Mouse (Mus musculus) kidney, postnatal 4 days (tissue): Measurements from ENCODE around the gene Etnk2.
A peak's percentile ranks its signal among the peaks of the same experiment; 100 is the strongest.

Experiments
- DNase-seq, 2 experiments: peaks; one replicate each; pipeline ENCODE4 v3.0.0; 2021; ENCODE audit warnings: mixed read lengths in 2 of 2

Etnk2 gene

GRCm38 (mm10) chr1:133353371-133353809 is 10.0 kb upstream of the Etnk2 start:
- DNase-seq: peak; percentile 88 to 89

GRCm38 (mm10) chr1:133355469-133355868 is 7.9 kb upstream of the Etnk2 start:
- DNase-seq: no peak

DNA sequence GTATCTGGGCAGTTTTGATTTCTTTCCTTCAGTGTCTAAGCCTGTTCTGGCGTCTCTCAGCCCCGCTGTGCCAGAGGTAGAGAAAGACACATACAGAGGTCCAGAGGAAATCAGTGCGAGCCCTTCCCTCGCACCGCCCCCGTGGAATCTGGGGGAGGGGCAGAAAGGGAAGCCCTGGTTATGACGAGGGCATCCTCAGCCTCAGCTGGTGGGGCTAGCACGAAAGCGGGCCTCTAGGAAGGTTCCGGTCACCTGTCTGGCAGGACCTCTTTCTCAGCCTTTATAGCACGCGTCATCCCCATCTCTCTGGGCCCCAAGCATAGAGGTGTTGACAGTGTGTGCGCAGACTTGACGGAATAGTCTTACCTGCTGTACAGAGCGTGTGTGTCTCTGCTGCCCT is 7.5 kb upstream of the Etnk2 start:
- DNase-seq: no peak

DNA sequence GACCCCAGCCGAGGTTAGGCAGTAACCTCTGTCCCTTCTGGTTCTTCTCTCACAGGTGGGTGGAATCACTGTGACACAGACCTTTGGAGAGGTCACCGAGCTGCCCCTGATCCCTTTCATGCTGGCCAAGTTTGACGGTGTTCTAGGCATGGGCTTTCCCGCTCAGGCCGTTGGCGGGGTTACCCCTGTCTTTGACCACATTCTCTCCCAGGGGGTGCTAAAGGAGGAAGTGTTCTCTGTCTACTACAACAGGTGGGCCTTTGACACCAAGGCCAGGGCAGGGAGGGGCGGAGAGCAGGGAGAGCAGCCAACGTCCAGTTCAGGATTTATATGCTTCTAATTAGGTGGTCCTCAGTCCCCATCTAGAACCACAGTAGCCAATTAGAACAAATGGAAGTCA is 7.0 kb upstream of the Etnk2 start:
- DNase-seq: no peak

DNA sequence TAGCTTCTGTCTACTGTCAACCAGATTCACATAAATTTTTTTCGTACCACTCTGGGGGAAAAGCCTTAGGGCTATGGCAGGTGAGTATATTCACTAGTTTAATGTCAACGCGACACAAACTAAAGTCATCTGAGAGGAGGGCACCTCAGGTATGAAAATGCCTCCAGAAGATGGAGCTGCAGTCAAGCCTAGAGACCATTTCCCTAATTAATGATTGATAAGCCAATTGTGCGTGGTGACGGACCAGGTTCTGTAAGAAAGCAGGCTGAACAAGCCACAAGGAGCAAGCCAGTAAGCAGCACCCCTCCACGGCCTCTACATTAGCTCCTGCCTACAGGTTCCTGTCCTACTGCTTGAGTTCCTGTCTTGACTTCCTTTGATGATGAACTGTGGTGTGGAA is 2.4 kb upstream of the Etnk2 start:
- no peak for DNase-seq

- no peak for DNase-seq
These were observed 1.3 kb upstream of the Etnk2 start for GRCm38 (mm10) chr1:133362103-133362502.

DNA sequence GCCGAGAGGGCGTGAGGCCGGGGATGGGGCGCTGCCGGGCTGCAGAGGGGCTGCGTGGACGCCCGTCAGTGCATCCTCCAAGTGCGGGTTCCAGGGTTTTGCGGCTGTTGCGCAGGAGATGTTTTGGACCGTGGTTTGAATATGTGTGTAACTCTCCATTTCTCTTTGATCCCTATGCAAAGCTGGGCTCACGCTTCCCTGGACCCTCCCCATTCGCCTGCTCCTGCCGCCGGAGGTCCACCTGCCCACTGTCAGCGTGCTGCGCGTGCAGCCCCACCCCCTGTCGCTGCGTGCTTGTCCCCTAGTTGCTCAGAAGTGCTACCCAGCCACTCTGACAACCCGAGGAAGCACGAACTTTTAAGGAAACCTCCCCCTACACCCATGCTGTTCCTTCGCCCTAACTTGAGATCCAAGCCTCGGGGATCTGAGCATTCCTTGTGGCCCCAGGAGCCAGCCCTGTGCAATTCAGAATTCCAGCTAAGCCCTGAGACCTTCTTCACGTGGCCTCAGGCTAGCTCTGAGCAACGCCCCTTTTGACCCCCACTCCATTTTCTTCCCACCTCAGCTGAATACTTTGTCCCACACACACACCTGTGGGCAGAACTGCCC is 754 bp downstream of the Etnk2 start:
- DNase-seq: no peak

GRCm38 (mm10) chr1:133364890-133365289 is 1.5 kb downstream of the Etnk2 start:
- no peak for DNase-seq

- DNase-seq: no peak
These were observed 3.7 kb downstream of the Etnk2 start for GRCm38 (mm10) chr1:133366951-133367605.

- DNase-seq: no peak
These were observed 4.5 kb downstream of the Etnk2 start for GRCm38 (mm10) chr1:133367606-133368488.

- no peak for DNase-seq
These were observed 5.3 kb downstream of the Etnk2 start for GRCm38 (mm10) chr1:133368644-133369043.

DNA sequence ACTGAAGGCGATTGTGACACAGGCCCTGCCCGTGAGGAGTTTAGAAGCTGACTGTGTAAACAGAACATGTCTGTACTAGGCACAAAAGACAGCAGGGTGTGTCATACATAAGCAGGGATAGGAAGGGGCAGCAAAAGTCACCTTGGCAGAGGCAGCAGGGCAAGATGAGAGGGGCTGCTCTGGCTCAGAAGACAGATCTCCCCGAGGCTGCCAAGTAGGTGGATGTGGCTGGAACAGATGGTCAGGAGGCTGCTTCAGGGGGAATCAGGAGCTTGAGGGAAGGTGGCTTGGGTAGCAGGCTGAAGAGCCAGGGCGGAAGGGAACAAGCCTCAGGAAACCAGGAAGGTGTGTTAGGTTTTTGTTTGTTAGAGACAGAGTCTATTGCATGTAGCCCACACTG is 7.0 kb downstream of the Etnk2 start:
- no peak for DNase-seq

DNA sequence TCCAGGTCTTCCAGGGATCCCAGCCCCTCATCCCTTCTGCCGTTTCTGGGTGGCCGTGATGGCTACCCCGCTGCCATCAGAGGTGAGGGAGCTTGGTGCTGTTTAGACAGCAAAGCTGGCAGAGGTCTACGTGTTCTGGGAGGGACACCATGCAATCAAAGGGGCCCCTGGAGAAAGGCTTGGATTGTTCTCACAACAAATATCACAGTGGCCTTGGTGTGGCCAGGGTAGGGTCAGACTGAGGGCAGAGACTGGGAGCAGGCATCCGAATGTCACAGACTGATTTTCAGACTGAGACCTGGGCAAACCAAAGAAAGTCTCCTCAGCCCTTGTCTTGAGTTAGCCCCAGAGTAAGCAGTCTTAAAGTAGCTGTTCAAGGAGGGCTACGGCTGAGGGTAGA is 8.1 kb downstream of the Etnk2 start:
- no peak for DNase-seq

DNA sequence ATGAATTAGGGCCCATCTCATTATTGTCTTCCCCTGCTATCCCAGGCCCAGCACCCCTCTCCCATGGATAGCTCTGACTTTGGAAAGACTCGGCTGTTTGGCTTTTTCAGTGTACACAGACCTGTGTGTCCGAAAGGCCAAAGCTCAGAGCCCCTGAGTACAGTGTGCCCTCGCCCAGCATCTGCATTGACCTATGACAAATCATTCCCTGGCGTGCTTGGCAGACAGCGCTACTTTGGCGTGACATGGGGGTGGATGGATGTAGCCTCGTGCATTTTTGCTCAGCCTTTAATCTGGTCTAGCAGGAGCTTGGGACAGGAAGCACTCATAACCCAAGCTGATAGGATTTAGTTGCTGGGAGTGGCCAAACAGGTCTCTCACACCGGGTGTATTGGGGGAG is 8.7 kb downstream of the Etnk2 start:
- DNase-seq: no peak

- DNase-seq: peak in 1 of 2 experiments; percentile 61
These were observed 12.4 kb downstream of the Etnk2 start for GRCm38 (mm10) chr1:133375696-133376346.

GRCm38 (mm10) chr1:133377547-133377946 is 14.2 kb downstream of the Etnk2 start:
- peak in 1 of 2 experiments; percentile 55 for DNase-seq

- peak; percentile 48 to 52 for DNase-seq
These were observed 16.0 kb downstream of the Etnk2 start for GRCm38 (mm10) chr1:133379254-133379985.

GRCm38 (mm10) chr1:133379986-133380320 is 16.6 kb downstream of the Etnk2 start:
- DNase-seq: no peak

- DNase-seq: peak; percentile 65 to 74
These were observed 17.1 kb downstream of the Etnk2 start for GRCm38 (mm10) chr1:133380347-133381065.

DNA sequence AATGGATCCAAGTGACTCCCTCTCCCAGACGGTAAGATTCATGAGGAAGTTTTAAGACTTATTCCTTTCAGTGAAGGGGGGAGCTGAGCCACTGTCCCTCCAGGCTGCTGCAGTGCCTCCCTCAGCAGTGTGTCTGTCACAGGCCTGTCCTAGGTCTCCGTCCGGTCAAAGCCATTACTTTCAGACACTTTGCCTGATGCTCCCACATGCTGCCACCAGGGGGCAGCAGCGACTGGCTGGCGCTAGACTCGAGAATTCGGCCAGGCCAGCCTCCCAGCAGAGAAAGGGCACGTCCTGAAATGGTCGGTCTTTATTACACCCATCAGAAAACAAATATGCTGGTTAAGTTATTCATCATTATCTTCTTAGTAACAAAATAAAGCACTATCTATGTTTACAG is 18.6 kb downstream of the Etnk2 start:
- DNase-seq: peak; percentile 86 to 91

DNA sequence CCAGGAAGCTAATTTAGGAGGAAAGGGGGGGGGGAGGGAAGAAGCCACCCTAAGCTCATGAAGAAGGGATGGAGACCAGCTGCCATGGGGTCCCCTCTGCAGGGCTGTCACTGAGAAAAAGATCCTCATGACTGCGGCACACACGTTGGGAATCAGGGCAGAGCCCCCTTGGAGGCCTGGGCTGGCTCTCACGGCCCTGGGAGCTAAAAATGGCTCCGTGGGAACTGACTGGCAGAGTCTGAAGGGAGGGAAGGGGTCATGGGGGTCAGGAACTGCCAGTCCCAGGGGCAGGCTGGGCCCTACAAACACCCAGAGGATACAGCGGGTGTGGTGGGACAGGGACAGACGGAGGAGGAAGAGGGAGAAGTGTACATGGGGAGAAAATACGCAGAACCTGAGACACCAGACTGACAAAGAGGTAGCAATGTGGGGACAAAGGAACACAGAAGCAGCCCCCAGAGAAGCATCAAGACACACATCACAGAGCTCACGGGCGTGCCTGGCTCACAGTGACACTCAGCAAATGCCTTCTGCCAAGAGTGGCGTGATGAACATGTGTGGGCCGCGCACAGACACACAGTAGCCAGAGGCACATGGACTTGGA is 19.3 kb downstream of the Etnk2 start:
- peak in 1 of 2 experiments; percentile 44 for DNase-seq
